Mouse (Mus musculus): ENCODE measurements at regions not wholly inside any gene's neighbourhood (a gene's known extent, or its start where the extent isn't known, plus 50 kb on each side); places are given as distances from the start of the nearest gene placed in this dataset.

GRCm38 (mm10) chr9:85382413-85382812, 55.3 kb upstream of the Tent5a start:
- DNase-seq (ENCODE audit: low read depth in 2 of 2, low spot score in 2 of 2): no peak

DNA sequence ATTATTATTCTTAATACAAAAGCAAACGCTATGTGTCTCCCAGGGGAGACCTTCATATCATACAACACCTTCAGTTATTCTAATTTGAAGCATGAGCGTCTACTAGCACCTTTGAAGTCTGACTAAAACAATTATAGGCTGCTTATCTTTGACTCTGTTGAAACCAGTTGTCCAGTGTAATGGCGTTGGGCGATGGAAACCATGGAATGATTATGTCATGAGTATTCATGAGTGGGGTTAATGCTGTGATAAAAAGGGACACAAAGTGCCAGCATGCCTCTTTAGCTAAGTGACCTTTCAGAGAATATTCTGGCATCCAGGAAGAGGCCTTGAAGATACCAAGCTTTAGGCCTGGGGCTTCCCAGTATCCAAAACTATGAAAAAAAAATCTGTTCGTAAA, 53.6 kb upstream of the Tent5a start:
- no peak for DNase-seq (ENCODE audit: low read depth in 2 of 2, low spot score in 2 of 2)

DNA sequence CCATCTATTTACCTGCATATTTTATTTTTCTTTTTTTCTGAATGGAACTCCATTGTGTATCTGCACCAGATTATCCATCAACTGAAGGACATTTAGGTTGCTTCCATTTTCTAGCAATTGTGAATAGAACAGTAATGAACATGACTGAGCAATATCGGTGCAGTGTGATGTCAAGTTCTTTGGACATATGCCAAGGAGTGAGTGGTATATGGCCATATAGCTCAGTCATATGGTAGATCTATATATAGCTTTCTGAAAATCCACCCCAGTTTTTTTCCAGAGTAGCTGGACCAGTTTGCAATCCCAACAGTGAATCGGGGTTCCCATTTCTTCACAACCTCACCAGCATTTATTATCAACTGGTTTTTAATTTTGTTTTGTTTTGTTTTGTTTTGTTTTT, 52.0 kb upstream of the Tent5a start:
- no peak for DNase-seq (ENCODE audit: low read depth in 2 of 2, low spot score in 2 of 2)

Measured in CD8-positive naive resting alpha-beta T cell, adult 2 months (primary cell).